Mouse (Mus musculus) gastrocnemius, adult 2 months (tissue): ENCODE measurements around the gene Lonp1. TPM values are rescaled to one million over a fixed set of nuclear protein-coding genes. Genes with fewer than 3 reads are reported as not detected.

Source experiments
- DNase-seq: peaks from one replicate; pipeline ENCODE4 v3.0.0; 2022
- H3K27ac ChIP-seq: fragments of 200-600 bp; 2 replicates; pipeline ENCODE4 v1.8.1; 2022; ENCODE audit warnings: mild to moderate bottlenecking
- H3K4me3 ChIP-seq: fragments of 200-600 bp; 2 replicates; pipeline ENCODE4 v1.8.1; 2022; ENCODE audit warnings: mild to moderate bottlenecking, moderate library complexity
- CTCF ChIP-seq: fragments of 200-600 bp; IDR thresholded peaks from 2 replicates; pipeline ENCODE4 v1.8.1; 2022; ENCODE audit warnings: antibody characterized with exemption, mild to moderate bottlenecking, moderate library complexity
- intact Hi-C: fragments of 180-260 bp; cut with DNase I; formaldehyde crosslinking; loops from one replicate; pipeline ENCODE4 v1.15.1; 2025
- total RNA-seq, 2 experiments: library from RNA; stranded (reverse); gene quantifications; 2 replicates each; pipeline ENCODE4 v1.2.3; 2021

Lonp1 gene
- total RNA-seq, 2 experiments from 2014 or later: 60.4 to 71.8 TPM

DNA sequence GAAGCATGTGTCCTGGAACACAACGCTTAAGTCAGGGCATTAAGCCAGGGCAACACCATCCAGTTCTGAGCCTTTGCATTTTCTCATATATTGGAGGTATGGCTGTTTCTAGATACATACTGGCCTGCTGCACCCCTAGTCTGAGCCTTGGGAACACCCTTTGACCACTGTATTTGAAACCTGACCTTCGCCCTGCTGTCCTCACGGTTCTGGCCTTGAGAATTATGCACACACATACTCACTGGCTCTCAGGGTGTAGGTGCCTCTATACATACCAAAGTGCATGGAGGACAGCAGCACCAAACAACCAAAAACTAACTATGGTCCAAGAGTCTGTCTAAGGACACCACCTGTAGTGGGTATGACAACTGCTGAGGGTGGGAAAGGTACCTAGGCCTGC is 53.7 kb downstream of the Lonp1 start:
- TF ChIP-seq CTCF: no peak
- H3K27ac ChIP-seq: no peak overlapping the region
- intact Hi-C loops: no loop called here
- DNase-seq: no peak
- H3K4me3 ChIP-seq: no peak overlapping the region

DNA sequence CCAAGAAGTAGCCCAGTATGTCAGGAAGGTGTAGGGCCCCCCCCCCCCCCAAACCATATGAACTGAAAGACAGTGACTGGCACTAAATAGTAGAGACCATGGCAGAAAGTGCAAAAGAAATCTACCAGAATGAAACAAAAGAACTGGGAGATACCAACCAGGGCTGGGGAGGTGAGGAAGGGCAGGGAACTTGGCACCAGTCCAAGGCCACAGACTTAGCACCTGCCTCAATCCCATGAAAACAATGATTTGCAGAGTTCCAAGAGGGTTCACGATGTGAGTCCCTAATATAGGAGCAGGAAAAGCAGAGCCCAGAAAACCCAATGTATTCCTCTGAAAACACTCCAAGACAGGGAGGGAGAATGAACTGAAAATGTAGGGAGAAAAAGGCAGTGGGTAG is 54.5 kb downstream of the Lonp1 start:
- intact Hi-C loops: no loop called here
- Histone ChIP-seq H3K27ac (no peak overlapping the region), H3K4me3 (no peak overlapping the region)
- TF ChIP-seq CTCF: no peak
- no peak for DNase-seq

- DNase-seq: no peak
- Histone ChIP-seq H3K4me3 (no peak overlapping the region), H3K27ac (no peak overlapping the region)
- intact Hi-C loops: no loop called here
- TF ChIP-seq CTCF: no peak
These were observed 56.4 kb downstream of the Lonp1 start for GRCm38 (mm10) chr17:56570287-56570686.

GRCm38 (mm10) chr17:56567370-56567769 is 59.3 kb downstream of the Lonp1 start:
- intact Hi-C loops: no loop called here
- no peak for TF ChIP-seq CTCF
- Histone ChIP-seq H3K27ac (no peak overlapping the region), H3K4me3 (no peak overlapping the region)
- DNase-seq: no peak

DNA sequence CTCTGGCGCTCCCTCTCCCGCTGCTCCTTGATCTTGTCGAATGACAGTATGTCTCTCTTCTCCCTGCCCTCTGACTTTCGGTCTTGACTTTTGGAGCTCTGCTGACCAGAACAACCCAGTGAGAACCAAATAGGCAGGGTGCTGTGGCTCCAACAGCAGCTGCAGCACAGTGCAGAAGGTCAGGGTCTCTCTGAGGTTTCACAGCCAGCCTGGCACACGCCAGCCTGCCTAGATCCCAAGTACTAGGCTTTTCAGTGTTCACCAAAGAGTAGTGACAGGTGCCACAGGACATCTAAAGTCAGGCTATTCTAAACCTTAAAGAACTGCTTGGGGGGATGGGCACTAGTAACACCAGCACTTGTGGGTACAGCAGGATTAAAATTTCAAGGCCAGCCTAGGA is 59.8 kb downstream of the Lonp1 start:
- TF ChIP-seq CTCF: no peak
- no peak for DNase-seq
- Histone ChIP-seq H3K27ac (no peak overlapping the region; the same call in 1 of the 2 replicates), H3K4me3 (no peak overlapping the region)
- intact Hi-C loops: no loop called here

DNA sequence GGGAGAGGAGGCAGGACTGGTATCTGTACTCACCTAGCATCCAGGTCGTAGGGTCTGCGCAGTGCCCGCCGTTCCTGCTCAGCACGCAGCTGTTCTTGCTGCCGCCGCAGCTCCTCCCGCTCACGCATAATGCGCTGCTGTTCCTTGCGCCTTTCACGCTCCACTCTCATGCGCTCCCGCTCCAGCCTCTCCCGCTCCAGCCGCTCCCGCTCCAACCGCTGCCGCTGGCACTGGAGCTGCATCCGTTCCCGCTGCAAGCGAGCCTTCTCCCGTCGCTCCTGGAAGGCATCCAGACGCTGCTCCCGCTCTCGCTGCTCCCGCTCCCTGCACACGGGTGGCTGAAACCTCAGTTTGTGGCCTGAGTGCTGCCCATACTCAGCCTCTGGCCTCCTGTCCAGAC is 60.4 kb downstream of the Lonp1 start:
- no peak overlapping the region for H3K4me3 ChIP-seq
- no peak overlapping the region for H3K27ac ChIP-seq
- no peak for TF ChIP-seq CTCF
- no peak for DNase-seq
- intact Hi-C loops: no loop called here

Other genes starting within 250 kb of the Lonp1 start
- 10 to 100 TPM; 29.6 to 43.1 TPM for gene Ptprs, start 150.4 kb downstream of the Lonp1 start, total RNA-seq
- gene Znrf4, start 114.5 kb downstream of the Lonp1 start, total RNA-seq: not detected
- 1 to 10 TPM in 1 of 2 experiments, under 1 TPM in 1; 0.89 to 1.1 TPM for gene Gm20219, start 72.5 kb downstream of the Lonp1 start, total RNA-seq
- gene Safb2, start 42.3 kb downstream of the Lonp1 start, total RNA-seq: 10 to 100 TPM; 38.5 to 41.1 TPM
- gene Safb, start 42.1 kb downstream of the Lonp1 start, total RNA-seq: 10 to 100 TPM; 43.0 to 46.7 TPM
- 100 to 1,000 TPM; 107 to 167 TPM for gene 2410015M20Rik, start 17.1 kb downstream of the Lonp1 start, total RNA-seq
- 100 to 1,000 TPM; 589 to 687 TPM for gene Rpl36, start 13.5 kb downstream of the Lonp1 start, total RNA-seq
- gene Catsperd, start 1.3 kb upstream of the Lonp1 start, total RNA-seq: under 1 TPM in 1 of 2 experiments, not detected in 1; 0.11 TPM
- gene Ranbp3, start 46.4 kb upstream of the Lonp1 start, total RNA-seq: 10 to 100 TPM; 39.2 to 41.3 TPM
- gene Ndufa11, start 90.9 kb upstream of the Lonp1 start, total RNA-seq: 100 to 1,000 TPM; 390 to 523 TPM
- 1 to 10 TPM; 1.7 to 2.6 TPM for gene Vmac, start 91.1 kb upstream of the Lonp1 start, total RNA-seq
- gene Nrtn, start 130.6 kb upstream of the Lonp1 start, total RNA-seq: 1 to 10 TPM; 3.1 to 3.7 TPM
- 10 to 100 TPM; 16.3 to 17.6 TPM for gene Dus3l, start 137.9 kb upstream of the Lonp1 start, total RNA-seq
- gene Prr22, start 143.4 kb upstream of the Lonp1 start, total RNA-seq: under 1 TPM; 0.14 to 0.36 TPM
- 1 to 10 TPM; 2.0 to 2.8 TPM for gene Rfx2, start 204.1 kb upstream of the Lonp1 start, total RNA-seq
- not detected for gene Acsbg2, start 247.6 kb upstream of the Lonp1 start, total RNA-seq
- not detected for gene 1700061G19Rik, start 248.6 kb upstream of the Lonp1 start, total RNA-seq